Mouse (Mus musculus): Measurements from ENCODE around the gene Rap1a.

Gene Rap1a

DNA sequence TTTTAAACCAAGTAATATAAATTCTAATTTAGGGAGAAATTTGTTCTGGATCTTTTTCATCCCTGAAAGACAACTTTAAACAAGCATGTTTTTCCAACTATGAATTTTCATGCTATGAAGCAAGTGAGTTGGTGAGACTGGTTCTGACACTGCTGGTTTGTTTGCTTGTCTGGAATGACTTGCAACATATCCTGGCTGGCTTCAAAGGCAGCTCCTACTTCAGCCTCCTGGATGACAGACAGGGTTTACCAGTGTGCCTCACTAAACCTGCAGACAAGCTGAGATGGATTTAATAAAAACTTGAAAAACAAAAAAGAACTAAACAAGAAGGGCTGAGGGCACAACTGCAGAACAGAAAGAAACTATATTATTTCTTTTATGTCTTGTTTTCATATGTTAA lies 43.0 kb downstream of the Rap1a start:
- no peak for DNase-seq

DNA sequence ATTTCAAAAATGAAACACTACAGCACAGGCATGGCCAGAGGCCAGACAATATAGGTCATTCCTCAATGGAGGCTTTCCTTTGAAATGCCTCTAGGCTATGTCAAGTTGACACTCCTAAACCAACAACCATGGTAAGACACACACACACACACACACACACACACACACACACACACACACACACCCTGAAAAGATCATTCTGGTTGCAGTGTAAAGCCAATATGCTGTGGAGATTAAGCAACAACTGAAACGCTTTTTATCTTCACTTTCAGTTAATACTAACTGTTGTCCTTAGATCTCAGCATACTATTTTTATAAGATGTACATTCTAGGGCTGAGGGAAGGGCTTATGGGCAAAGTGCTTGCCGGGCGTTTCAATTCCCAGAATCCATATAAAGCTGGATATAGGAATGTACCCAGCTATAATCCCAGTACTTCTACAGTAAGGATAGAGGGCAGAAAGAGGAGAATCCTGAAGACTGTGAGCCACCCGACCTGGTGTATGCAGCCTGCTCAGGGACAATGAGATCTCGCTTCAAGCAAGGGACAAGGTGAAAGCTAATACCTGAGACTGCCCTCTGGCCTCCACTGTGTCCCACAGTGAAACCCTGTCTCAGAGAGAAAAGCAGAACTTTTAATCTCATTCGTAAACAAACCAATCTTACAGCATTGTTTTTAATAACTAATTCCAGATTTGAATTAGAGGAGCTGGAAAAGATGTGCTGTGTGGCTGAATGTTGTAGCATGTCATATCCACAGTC lies 43.6 kb downstream of the Rap1a start:
- no peak for DNase-seq

DNA sequence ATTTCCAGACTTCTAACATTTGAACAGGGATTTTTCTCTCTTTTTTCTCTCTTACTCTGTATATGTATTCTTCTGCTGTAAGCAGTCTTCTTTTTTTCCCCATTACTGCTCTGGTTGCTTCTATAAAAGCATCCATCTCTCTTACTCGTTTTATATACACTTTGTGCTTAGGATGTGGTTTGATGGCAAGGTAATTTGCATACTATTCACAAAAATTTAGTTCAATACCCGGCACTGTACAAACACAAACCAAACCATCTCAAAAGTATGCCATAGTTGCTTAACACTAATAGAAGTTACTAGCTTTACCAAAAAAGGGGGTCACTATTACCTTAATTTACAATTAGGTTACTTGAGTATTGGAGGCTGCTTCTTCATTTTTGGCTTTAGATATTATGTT lies 44.6 kb downstream of the Rap1a start:
- DNase-seq: no peak

DNA sequence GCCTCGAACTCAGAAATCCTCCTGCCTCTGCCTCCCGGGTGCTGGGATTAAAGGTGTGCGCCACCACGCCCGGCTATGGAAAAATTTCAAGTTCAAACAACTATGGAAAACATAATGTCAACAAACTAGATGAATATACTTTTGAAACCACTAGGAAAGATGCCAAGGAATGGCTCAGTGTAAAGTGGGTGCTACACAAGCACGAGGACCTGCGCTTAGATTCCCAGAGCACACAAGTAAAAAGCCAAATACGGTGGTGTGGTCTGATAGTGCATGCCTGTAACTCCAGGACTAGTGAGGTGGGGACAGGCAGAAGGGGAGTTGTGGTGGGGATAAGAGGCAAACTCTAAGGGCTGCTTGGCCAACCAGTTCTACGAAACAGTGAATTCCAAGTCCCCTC lies 46.0 kb downstream of the Rap1a start:
- DNase-seq: no peak

DNA sequence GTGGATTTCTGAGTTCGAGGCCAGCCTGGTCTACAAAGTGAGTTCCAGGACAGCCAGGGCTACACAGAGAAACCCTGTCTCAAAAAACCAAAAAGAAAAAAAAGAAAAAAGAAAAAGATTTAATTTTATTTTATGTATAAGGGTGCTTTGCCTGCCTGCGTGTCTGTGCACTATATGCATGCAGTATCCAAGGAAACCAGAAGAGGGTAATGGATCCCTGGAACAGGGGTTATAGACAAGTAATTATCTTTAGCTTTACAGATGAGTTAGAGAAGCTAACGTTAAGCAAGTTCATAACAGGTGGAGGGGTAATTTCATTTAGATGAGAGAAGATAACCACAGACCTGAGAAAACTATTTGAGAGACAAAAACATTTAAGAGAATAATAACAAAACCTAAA lies 47.0 kb downstream of the Rap1a start:
- DNase-seq: no peak

DNA sequence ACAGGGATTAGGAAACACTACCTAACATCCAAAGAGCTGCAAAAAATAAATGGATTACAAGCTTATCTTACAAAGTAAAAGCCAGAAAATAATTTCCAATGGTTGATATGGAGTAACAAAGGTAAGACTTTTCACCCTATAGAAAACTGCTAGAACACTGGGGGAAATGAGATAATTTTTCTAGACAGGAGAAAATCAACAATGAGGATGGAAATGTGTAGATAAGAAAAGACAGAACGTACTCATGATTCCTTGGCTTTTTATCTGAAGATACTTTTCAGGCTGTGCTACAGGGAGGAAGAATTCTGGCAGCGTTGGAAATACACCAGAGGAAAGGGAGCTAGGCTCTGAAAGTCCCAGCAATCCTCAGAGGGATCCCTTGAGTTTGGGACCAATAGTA lies 50.3 kb downstream of the Rap1a start:
- no peak for DNase-seq

DNA sequence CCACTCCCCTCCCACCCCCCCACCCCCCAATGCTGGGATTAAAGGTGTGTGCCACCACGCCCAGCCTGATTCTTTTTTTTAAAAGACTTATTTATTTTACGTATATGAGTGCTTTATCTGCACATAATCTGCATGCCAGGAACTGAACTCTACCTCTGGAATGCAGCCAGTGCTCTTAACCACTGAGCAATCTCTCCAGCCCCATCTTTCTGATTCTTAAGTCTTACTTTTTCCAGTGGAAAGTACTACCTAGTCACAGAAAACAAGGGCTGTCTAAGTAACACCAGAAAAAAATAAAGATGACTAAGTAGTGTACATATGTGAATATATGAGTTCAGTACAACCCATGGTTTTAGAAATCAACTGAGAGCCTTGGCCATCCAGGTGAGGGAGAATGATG lies 54.6 kb downstream of the Rap1a start:
- no peak for DNase-seq

DNA sequence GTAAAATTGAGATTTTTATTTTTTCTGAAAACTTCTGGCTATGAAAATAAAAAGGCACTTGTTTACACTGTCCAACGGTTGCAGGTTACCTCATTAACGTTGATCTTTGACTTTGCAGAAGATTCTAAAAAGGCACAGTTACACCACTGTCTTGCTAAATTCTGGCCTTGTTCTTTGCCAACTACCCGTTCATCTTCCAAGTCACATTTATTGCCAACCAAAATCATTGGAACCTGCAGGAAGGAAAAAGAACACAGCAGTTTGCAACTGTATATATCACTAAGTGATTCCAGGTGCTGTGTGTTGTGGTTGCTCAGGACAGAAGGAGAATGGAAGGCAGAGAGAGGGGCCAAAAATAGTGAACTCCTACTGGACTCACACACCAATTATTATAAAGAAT lies 63.5 kb downstream of the Rap1a start:
- no peak for DNase-seq

DNA sequence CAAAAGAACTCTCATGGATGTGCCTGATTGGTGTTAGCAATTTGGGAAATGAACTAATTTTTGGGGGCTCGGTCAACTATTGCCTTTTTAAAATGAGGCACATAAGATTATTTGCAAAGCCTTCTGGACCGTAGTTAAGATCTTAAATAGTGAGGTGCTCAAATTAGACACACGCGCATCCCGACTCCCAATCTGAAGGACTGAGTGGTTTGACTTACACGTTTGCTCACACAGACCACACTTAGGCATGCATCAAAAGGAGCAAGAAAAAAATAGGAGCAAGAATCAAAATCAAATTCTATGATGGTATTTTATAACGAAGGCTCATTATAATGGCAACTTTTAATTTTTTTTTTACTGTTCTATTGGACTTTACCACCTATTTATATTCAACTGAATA lies 64.1 kb downstream of the Rap1a start:
- no peak for DNase-seq

DNA sequence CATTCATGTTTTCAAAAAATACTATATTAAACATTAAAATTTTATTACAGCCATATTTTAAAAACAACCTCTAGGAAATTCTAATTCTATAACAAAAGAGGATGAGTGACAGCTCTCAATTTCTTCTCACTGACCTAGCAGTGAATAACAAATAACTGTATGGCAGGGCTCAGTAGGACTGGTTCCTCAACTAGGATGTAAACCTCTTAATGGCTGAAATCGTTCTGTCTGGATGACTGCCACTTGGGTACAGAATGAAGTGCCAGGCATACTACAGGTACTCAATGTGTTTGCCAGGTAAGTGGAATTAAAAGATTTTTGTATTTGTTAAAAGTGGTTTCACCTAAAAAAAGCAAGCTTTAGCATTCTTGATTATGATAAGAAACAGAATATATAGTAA lies 65.0 kb downstream of the Rap1a start:
- DNase-seq: no peak

DNA sequence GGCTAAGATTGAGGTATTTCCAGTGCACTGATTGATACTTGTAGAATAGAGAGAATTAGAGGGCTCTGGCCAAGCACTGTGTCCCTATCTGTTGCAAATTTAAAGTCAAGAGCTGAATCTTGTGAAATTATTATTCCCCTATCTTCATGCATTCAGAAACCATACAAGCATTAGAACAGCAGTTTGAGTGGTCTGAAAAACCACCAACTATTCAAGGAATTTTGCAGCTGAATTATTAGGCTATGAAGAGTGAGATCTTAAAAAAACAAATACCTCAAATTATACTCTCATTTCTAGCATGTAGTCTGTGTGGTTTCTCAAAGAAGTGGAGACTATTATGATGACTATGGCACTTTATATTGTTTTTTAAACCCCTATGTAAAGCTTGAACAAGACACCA lies 65.9 kb downstream of the Rap1a start:
- no peak for DNase-seq

DNA sequence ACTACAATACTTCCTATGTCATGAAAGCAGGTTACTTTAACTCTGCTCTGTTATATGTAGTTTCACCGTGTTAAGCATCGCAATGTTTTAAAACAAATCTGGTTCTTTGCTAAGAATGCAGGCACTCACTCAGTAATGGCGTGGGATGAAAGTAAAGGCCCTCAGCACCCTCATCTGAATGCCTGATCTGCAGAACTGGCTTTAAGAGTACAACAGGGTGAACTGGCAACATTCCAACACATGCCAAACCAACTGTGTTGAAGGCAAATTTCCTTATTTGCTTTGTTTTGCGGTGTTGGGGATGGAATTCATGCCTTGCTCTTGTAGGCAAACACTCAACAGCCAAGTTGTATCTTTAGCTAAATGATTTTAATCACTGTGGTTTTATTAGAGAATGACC lies 67.6 kb downstream of the Rap1a start:
- no peak for DNase-seq

DNA sequence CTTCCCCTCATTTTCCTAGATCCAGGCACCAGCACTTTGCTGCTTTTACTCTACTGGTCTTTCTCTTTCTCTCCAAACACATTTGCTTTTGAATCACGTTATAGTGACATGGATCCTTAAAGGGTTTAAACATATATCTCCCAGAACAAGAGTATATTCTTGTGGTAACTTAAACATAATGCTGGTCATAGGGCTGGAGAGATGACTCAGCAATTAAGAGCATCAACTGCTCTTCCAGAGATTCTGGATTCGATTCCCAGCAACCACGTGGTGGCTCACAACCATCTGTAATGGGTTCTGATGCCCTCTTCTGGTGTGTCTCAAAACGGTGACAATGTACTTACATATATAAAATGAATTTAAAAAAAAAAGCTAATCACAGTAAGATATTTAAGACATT lies 68.8 kb downstream of the Rap1a start:
- DNase-seq: no peak

DNA sequence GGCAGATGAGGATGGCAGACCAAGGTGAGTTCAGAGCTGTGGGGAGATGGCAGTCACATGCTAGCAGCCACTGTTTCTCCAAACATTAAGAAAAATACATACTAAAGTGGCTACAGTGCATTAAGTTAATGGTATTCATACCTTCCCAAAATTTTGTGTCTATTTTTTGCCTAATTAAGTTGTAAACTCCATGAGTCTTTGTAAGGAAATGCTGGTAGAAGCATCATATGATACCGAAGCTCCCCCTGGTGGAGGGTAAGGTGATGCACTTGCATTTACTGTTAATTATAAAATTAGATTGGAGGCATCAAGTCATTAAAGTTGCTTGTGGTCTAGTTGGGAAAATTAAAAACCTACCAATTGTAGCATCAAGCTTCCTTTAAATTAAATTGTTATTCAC lies 75.1 kb downstream of the Rap1a start:
- DNase-seq: peak; percentile 67 to 70

DNA sequence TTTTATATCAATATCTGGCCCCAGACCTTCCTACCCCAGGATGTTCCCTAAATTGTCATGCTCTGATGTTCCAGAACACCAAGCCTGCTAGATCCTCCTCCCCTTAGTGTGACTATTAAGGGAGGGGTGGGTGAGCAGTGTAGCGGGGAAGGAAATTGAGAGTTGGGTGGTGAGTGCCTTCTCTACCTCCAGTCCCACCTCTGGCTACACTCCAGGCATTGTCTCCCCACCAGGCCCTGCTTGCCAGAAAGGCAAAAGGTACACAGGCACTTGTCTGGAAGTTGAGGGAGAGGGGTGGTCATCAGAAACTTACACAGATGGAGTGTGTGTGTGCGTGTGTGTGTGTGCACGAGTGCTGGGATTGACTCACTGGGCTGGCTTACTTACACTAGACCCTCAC lies 78.6 kb downstream of the Rap1a start:
- DNase-seq: no peak

DNA sequence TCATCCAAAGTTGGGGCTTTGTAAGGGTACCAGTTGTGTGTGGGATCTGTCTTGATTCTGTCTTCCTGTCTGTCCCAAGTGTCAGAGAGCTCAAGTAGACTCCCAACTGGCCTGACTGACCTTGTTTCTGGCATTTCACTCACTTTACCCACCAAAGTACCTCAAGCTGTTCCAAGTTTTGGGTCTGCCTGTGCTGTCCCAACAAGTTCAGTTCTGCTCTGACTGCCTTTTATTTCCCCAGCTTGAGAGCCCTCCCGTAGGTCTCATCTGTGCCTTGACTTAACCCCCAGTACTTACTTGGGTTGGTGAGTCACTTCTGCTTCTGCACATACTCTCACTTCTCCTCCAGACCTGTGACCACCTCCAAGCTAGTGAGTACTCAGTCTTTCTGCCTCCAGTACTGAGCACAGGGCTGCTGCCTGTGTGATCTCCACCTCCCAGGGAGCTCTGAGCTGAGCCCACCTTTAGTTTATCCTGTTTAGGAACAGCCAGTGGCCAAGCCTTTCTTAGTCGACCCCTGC lies 79.4 kb downstream of the Rap1a start:
- DNase-seq: no peak

DNA sequence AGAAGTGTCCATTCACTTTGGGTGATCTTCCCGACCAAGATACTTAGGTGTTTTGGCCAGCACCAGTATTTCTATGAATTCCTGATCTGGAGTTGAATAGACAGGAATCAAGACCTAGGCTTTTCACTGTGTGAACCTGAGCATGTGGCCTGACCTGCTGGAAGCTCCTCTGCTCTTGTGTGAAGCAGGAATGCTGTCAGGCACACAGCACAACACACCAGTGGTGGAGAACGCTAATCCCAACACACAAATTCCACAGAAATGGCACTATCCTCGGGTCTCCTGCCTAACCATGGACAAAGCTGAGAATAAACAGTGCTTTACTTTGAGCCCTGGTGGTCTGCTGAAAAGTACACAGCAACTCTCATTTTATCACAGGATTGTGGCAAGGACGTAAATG lies 80.6 kb downstream of the Rap1a start:
- DNase-seq: no peak

DNA sequence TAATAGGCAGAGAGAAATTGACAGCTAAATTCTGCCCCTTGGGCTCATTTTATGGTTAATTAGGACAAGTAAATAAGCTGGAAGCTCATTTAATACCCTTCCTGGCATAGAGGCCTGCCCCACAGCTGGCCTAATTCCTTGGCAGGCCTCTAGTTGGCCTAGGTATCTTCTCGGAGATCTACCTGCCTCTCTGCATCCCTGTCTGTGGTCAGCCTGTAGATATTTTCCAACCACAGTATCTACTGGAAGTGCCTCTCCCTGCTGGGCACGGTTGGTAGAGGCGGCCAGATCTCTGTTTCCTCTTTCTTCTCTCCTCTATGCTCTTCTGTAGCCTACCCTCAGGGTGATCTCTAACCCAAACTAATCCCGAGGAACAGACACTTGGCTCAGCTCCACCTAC lies 81.2 kb downstream of the Rap1a start:
- no peak for DNase-seq

DNA sequence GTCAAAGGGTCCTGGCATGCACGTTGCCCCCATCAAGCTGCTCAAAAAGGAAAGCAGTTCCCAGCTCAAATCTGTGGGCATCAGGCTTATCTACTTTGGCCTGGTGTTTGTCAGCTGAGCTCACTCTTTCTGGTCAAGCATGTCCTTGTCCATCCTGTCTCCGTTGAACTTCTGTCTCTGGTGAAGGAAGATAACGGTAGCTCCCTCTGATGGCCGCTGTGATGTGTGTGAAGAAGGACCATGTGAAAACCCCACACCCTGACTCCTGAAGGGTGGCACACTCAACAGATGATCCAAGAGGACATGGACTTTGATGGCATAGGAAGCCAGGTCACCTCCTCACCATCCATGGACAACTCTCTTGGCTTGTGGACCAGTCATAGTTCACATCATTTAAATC lies 82.4 kb downstream of the Rap1a start:
- no peak for DNase-seq

DNA sequence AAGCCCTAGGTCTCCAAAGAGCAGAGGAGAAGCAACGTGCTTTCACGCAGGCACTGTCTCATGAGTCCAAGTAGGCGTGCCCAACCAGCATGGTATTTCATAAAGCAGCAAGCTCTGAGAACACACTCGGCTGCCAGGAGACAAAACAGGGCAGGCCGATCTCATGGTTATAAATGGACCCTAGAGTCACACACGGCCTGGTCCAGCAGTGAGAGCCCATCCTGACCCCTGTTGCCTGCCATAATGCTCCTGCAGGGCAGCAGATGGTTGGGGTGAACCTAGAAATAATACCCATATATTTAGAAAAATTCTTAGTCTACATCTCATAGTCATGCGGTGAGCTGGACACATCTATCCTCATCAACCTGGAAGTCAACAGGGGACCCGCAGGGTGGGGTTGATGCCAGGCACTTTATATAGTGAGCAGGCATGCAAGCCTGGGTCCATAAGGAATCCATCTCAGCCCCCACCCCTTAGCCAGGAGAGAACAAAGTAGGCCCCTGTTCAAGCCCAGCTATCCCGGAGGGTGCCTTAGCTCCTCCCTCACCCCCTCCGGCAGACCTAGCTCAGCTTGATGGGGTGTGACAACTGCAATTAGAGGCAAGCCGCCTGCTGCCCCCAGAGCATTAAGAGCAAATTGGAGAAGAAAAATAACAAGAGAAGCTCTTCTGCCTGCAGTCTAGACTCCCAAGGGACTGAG lies 83.1 kb downstream of the Rap1a start:
- no peak for DNase-seq

DNA sequence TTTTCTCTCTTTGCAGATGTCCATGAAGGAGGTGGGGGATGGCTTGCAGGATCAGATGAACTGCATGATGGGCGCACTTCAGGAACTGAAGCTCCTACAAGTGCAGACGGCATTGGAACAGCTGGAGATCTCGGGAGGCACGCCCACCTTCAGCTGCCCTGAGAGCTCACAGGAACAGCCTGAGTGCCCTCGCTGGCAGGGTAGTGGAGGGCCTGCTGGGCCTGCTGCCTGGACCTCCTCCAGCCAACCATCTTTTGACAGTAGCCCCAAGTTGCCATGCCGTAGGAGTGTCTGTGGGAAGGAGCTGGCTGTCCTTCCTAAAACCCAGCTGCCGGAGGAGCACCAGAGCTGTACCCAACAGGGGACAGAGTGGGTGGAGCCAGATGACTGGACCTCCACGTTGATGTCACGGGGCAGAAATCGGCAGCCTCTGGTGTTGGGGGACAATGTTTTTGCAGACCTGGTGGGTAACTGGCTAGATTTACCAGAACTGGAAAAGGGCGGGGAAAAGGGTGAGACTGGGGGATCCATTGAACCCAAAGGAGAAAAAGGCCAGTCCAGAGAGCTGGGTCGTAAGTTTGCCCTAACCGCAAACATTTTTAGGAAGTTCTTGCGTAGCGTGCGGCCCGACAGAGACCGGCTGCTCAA lies 84.7 kb downstream of the Rap1a start:
- no peak for DNase-seq

DNA sequence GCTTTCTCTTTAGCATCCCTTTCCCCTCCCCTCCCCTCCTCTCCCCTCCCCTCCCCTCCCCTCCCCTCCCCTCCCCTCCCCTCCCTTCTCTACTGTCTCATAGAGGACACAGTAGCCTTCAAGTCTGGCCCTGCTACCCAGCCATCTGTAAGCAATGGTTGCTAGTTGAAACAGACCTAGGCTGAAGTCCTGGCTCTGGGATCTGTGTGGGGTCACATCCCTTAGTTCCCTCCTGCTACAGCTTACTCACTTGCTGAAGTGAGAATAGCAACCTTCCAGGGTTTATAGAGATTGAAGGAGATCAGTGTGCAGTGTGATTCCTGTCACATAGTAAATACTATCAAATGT lies 86.3 kb downstream of the Rap1a start:
- DNase-seq: no peak

DNA sequence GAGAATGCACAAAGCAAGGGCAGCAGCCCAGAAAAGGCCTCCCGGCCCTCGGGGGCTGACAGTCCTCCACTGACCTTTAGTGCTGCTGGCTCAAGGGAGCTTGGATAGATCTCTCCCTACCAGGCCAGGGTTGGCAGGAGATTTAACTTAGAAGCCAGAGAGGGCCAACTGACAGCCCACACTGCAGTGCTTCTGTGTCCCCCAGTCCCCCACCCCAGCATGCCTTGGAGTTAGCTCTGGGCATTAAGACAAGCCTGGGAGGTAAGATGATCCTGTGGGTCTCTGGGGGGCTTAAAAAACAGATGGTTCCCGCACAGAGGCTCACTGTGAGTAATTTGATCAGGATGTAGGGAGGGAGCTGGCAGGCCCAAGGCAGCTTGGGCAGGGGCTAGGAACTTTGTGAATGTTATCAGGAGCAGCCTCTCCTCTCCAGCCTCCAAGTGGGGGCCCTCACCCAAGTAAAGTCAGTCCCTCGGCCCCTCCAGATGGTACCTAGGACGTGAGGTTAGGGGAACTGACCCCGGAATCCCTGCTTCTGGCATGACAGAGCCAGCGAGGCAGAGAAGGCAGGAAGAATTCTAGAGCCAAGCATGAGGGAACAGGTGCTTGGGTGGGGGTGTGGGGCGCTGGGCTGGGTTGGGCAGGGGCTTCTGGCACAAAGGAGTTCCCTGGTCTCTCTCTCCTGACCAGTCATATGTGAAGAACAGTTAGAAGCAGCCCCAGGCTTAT lies 86.9 kb downstream of the Rap1a start:
- DNase-seq: no peak

DNA sequence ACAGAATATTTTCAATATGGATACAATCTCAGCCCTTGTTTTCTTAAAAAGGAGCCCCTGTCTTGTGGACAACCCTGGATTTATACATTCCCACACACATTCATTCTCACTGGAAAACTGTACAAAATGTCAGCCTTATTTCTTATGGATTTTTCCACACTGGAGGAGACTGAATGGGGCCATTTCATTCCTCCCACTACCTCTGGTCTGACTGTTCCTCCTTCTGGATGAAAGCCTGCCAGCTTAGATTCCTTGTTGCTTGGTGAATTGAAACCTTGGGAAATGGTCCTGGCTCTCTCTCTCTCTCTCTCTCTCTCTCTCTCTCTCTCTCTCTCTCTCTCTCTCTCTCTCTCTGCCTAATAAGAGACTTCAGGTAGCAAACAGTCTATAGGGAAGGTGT lies 88.3 kb downstream of the Rap1a start:
- no peak for DNase-seq
